Mouse (Mus musculus): ENCODE results near the gene Stub1.

DNA sequence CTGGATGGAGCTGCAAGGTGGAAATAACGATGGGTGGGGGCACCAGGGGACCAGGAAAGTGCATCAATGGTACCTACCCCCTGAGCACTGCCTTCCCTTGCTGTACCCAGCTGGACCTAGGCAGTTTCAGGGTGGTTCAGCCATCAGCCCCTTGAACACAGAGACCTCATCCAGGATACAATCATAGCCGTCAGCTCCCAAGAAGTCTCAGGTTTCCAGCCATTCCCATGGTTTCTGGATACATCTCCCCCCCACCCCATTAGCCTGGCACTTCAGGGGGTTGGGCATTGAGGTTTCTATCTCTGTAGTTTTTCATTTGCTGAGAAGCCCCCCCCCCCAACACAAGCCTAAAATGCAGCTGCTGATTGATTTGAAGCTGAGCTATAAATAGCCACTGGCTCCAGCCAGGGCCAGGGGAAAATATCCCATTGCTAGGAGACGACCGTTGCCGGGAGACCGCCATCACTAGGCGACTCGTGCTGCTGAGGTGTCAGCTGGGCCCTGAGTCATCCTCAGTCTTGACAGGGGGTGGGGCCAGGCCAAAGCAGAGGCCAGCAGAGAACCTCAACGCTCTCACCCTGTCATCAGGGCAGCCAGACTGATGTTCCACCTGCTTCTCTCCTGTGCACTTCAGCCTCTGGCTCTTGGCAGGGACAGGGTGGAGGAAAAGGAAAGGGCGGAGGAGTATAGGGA lies 30.2 kb downstream of the Stub1 start:
- TF ChIP-seq CTCF (IDR thresholded peaks at IDR 0.05; ENCODE audit: control insufficient read depth, insufficient read depth, insufficient read length) (no peak), MYOD1 (IDR thresholded peaks at IDR 0.05; ENCODE audit: control insufficient read depth, insufficient read length, low read depth) (peak; percentile 44), MAX (IDR thresholded peaks at IDR 0.05) (no peak)
